Comparison of ENCODE assay signal across 21 mouse cellular contexts in the genomic region with DNA sequence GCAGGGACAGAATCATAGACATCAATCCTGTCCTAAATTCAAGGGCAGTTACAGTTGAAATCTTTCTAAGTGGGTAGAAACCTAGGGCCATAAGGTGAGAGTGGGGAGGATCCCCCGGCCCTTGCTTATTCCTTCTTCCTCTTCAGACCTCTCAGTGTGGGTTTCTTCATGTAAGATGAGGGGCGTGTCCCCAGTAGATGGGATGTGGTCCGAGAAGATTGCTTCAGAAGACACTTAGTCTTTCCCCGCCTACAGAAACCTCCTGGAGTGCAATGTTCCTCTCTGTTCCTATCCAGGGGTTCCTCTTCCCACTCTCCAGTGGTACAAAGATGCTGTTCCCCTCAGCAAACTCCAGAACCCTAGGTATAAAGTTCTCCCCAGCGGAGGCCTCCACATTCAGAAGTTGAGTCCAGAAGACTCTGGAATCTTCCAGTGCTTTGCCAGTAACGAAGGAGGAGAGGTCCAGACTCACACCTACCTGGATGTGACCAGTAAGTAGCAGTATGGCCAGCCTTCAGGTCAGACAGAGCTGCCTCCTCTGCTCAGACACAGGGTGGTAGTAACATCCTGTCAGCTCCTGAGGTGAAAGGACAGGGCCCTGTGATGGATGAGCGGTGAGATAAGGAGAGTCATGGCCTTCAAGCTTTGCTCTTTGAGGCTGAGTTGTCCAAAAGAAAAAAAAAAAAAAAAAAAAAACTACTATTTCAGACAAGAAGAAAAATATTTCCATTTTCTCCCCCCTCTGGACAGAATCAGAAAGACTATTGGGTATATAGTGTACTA.
DNase-seq lines count a peak whose midpoint lies in the region; ATAC-seq lines count a peak whose summit lies in the region.
"Had no signal": no experiment of that assay in that cellular context is flagged by ENCODE, and none has a peak within 500 bp of the region (broad histone marks: within the 10 kb centered on the region; RNA-seq: fewer than 3 reads in every experiment).

No protein-coding gene starts in this region.

- peak; percentile 63 to 71 for DNase-seq in adrenal gland, adult (ENCODE audit: inconsistent age in 2 of 2, low spot score in 1 of 2)
- DNase-seq in adrenal gland, postnatal 4 days (ENCODE audit: low spot score in 2 of 2) = no peak
- peak; percentile 31 for DNase-seq in adrenal gland, postnatal 10 days
- peak; percentile 39 to 48 for DNase-seq in adrenal gland, postnatal 36 days
- no peak for DNase-seq in thymus, postnatal 10 days (ENCODE audit: low spot score in 2 of 2)
- DNase-seq in heart, adult 8-10 months (ENCODE audit: low spot score) = no peak
- DNase-seq: cerebellum, adult 11-12 months; cerebellum, adult 9-10 months; cerebellum, postnatal 14 days; gastrocnemius, postnatal 25 days; heart, adult 2 months; heart, postnatal 10 days; heart, postnatal 4 days; kidney, adult 18-20 months had no signal

- ATAC-seq in megakaryocyte, adult 5-6 weeks (ENCODE audit: poor library complexity, severe bottlenecking) = peak; percentile 83
- no peak for ATAC-seq in CD4-positive, CD25-positive, alpha-beta regulatory T cell, adult 4 months
- ATAC-seq: forebrain, embryonic 15.5 days; hindbrain, postnatal 0 days; inflammation-experienced regulatory T-cells, adult 6 months; intestine, embryonic 16.5 days; Patski had no signal

Comparison
In these comparisons a context has a peak if more than half of its experiments do, and no peak if none do; other contexts are left out.
1. DNase-seq: peak in adrenal gland, adult (2 of 2), adrenal gland, postnatal 10 days (single experiment) and adrenal gland, postnatal 36 days (2 of 2); none in adrenal gland, postnatal 4 days (0 of 2), thymus, postnatal 10 days (0 of 2) and heart, adult 8-10 months (single experiment).